Mouse (Mus musculus) left cerebral cortex, adult 11 months (tissue): ENCODE measurements at regions not wholly inside any gene's neighbourhood (a gene's known extent, or its start where the extent isn't known, plus 50 kb on each side); places are given as distances from the start of the nearest gene placed in this dataset.

Source experiments
- DNase-seq: peaks from one replicate; pipeline ENCODE4 v3.0.0; 2022; ENCODE audit warnings: low spot score

DNA sequence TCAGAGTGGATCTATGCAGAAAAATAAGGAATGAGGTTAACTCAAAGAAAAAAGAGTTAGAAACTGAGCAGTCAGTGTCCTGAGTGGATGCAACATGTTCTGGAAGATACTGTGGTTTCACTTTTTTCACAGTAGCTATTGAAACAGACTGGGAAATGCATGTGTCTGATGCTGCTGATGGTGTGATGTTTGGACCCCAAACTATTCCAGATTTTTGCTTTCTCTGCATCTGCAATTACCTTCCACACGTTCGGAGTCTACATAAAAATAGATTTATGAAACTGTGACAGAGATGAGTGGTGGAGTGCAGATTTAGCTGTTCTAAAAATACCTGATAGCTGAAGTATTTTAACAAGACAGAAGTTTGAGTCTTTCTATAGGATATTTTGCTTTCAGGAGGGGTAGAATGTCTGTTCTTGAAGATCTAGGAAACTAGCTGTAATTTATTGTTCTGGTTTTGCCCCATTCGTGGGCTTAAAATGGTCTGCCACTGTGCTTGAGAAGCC is 545.3 kb downstream of the Stim2 start:
- peak; percentile 5 for DNase-seq

- no peak for DNase-seq
Observed at GRCm38 (mm10) chr5:54578519-54578918, 580.2 kb downstream of the Stim2 start.

DNA sequence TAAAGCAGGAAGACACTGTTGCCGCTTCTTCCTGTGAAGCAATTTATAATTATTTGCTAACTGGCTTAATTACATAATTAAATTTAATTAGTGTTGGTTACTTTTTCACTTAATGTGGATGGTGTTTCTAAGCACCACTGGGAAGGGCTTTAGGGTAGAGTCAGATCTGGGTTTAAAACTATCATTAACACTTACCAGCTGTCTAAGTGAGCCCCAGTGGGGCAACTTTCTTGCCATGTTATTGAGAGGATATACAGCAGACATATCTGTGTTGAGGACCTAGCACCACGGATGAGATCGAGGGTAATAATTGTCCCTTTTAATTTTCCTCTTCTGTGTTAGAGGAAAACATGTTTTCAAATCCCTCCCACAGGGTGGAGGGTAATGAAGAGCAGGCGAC is 581.2 kb downstream of the Stim2 start:
- no peak for DNase-seq

- no peak for DNase-seq
Observed at GRCm38 (mm10) chr5:54582175-54582574, 583.9 kb downstream of the Stim2 start.

DNA sequence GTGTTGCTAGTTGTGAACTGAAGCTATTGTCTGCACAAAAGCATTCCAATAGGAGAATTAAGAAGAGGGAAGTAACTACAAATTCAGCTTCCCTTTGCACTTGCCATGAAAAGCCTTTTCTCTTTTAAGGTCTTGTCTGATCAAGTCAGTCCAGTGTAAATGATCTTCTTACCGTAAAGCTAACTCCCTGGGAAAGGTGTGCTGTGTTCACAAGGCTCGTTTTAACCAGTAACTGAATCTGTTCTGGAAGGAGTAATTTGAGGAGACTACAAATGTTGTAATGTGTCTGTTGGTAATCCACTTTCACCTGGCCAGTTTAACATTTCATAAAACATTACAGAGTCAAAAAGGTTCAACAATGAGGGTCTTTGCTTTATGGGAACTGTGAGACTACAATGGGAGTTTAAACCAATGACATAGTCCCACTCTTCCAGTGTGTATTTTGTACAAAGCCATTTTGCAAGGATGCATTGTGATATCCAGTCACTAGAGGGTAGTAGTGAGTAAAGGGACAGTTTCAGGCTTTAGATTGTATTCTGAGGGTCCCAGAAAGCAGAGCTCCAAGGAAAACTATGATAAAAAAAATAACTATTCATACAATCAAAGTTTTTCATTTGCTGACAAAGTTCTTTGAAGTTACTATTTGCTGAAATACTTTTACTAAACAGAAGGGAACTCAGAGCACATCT is 590.2 kb downstream of the Stim2 start:
- no peak for DNase-seq

- DNase-seq, result no peak
Observed at GRCm38 (mm10) chr5:54610957-54611356, 612.7 kb downstream of the Stim2 start.

DNA sequence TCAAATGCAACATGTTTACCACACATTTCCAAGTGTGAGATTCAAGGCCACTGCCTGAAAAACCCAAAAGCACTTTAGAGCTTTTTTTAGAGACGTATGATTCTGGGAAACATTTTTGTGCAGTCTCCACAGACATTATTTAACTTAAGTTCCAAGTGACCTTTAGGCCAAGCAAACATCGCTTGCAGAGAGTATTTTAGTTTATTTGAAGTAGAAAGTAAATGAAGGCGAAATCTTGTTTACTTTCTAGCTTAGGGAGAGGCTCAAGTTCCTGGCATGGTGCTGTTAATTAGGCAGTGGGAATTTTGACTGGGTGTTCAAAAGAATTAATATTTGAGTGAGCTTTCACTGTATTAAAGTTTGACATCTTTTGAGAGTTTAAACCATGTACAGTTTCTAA is 624.4 kb downstream of the Stim2 start:
- no peak for DNase-seq

DNA sequence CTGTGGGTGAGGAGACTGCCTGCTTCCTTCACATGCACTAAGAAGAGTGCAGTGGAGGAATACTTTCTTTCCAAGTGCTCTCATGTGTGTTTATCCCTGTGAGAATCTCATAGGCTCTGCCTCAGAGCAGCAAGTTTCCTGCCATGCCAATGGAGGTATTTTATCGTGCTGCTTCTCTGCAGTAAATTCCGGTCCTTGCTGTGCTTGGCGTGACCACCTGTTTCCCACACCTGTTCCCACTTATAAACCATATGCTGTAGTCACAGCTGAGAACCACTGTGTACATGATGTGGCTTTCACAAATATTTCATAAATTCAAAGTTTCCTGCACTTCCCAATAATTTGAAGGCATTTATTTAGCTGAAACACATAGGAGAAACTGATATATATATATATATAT is 634.0 kb downstream of the Stim2 start:
- no peak for DNase-seq
